Mouse (Mus musculus) MEL (cell line): ENCODE data around the gene Sgms1. TPM values are rescaled to one million over a fixed set of nuclear protein-coding genes. Genes with fewer than 3 reads are reported as not detected.

ENCODE experiments used
- DNase-seq: peaks from one replicate; pipeline ENCODE4 v3.0.0; 2011; ENCODE audit warnings: low read depth, low spot score
- H3K27ac ChIP-seq: 2 replicates; pipeline ENCODE4 v1.5.1; 2012; ENCODE audit warnings: low read depth, mild to moderate bottlenecking, control low read depth, low read length, moderate library complexity; ENCODE audit not compliant: control insufficient read depth
- H3K27me3 ChIP-seq, 2 experiments: fragments of 150-350 bp in 1 of 2; sonication (generic) in 1 of 2; 2 replicates each; pipeline ENCODE4 v1.6.1; 2012; ENCODE audit warnings: low read length in 2 of 2, mild to moderate bottlenecking in 2 of 2, improper control_type of control experiment in 1 of 2, moderate library complexity in 1 of 2; ENCODE audit not compliant: insufficient read depth in 2 of 2, control insufficient read depth in 1 of 2
- H3K36me3 ChIP-seq, 2 experiments: 2 replicates each; pipeline ENCODE4 v1.6.1; 2012 to 2014; ENCODE audit warnings: low read length in 2 of 2, improper control_type of control experiment in 1 of 2, inconsistent platforms in 1 of 2, mild to moderate bottlenecking in 1 of 2; ENCODE audit not compliant: insufficient read depth in 2 of 2, control insufficient read depth in 1 of 2
- H3K4me1 ChIP-seq, 2 experiments: fragments of 150-350 bp in 1 of 2; sonication (generic) in 1 of 2; 2 replicates each; pipeline ENCODE4 v1.6.1; 2012; ENCODE audit warnings: low read length in 2 of 2, improper control_type of control experiment in 1 of 2, mild to moderate bottlenecking in 1 of 2; ENCODE audit not compliant: insufficient read depth in 2 of 2, control insufficient read depth in 1 of 2
- H3K4me3 ChIP-seq, 2 experiments: fragments of 150-350 bp in 1 of 2; sonication (generic) in 1 of 2; 2 replicates each; pipeline ENCODE4 v1.5.1; 2012; ENCODE audit warnings: low read depth in 2 of 2, low read length in 2 of 2, mild to moderate bottlenecking in 2 of 2, moderate library complexity in 2 of 2, control low read depth in 1 of 2, improper control_type of control experiment in 1 of 2; ENCODE audit not compliant: control insufficient read depth in 1 of 2, insufficient read depth in 1 of 2
- H3K79me2 ChIP-seq: 2 replicates; pipeline ENCODE4 v1.6.1; 2012; ENCODE audit warnings: mild to moderate bottlenecking, low read length, moderate library complexity; ENCODE audit not compliant: control insufficient read depth, poor library complexity, insufficient read depth
- H3K9ac ChIP-seq: 2 replicates; pipeline ENCODE4 v1.6.1; 2012; ENCODE audit warnings: low read depth, mild to moderate bottlenecking, control low read depth, low read length, moderate library complexity; ENCODE audit not compliant: control insufficient read depth, poor library complexity, severe bottlenecking
- H3K9me3 ChIP-seq: fragments of 150-350 bp; sonication (generic); replicated peaks from 2 replicates; pipeline ENCODE4 v1.6.1; 2012; ENCODE audit warnings: mild to moderate bottlenecking, low read length, improper control_type of control experiment, moderate library complexity; ENCODE audit not compliant: insufficient read depth
- BHLHE40 ChIP-seq: IDR thresholded peaks from 2 replicates; pipeline ENCODE4 v1.6.1; 2012; ENCODE audit warnings: low read depth, mild to moderate bottlenecking, inconsistent platforms, low read length, improper control_type of control experiment, borderline replicate concordance
- E2F4 ChIP-seq: IDR thresholded peaks from 2 replicates; pipeline ENCODE4 v1.6.1; 2011; ENCODE audit warnings: low read depth, low read length, improper control_type of control experiment, borderline replicate concordance
- ETS1 ChIP-seq: IDR thresholded peaks from 2 replicates; pipeline ENCODE4 v1.6.1; 2012; ENCODE audit warnings: low read depth, mild to moderate bottlenecking, inconsistent platforms, low read length, improper control_type of control experiment, moderate library complexity
- HCFC1 ChIP-seq: IDR thresholded peaks from 2 replicates; pipeline ENCODE4 v1.6.1; 2012; ENCODE audit warnings: low read depth, mild to moderate bottlenecking, inconsistent platforms, low read length, improper control_type of control experiment, moderate library complexity
- JUND ChIP-seq: IDR thresholded peaks from 2 replicates; pipeline ENCODE4 v1.6.1; 2011; ENCODE audit warnings: low read depth, mild to moderate bottlenecking, improper control_type of control experiment, low read length
- KAT2A ChIP-seq: conservative IDR thresholded peaks from 2 replicates; pipeline ENCODE4 v1.6.1; 2012; ENCODE audit warnings: low read depth, low read length, improper control_type of control experiment, inconsistent platforms
- MAZ ChIP-seq: IDR thresholded peaks from 2 replicates; pipeline ENCODE4 v1.6.1; 2012; ENCODE audit warnings: low read depth, mild to moderate bottlenecking, inconsistent platforms, low read length, improper control_type of control experiment
- MEF2A ChIP-seq: IDR thresholded peaks from 2 replicates; pipeline ENCODE4 v1.6.1; 2014; ENCODE audit warnings: low read depth, mild to moderate bottlenecking, inconsistent platforms, low read length, improper control_type of control experiment; ENCODE audit not compliant: poor library complexity, insufficient replicate concordance, severe bottlenecking; ENCODE audit errors: extremely low read depth
- MYB ChIP-seq: IDR thresholded peaks from 2 replicates; pipeline ENCODE4 v1.6.1; 2011; ENCODE audit warnings: mild to moderate bottlenecking, low read depth, low read length, improper control_type of control experiment
- MYC ChIP-seq: IDR thresholded peaks from 2 replicates; pipeline ENCODE4 v1.6.1; 2011; ENCODE audit warnings: low read depth, mild to moderate bottlenecking, low read length, improper control_type of control experiment, moderate library complexity
- NELFE ChIP-seq: IDR thresholded peaks from 2 replicates; pipeline ENCODE4 v1.6.1; 2011; ENCODE audit warnings: low read depth, low read length, improper control_type of control experiment
- RAD21 ChIP-seq: IDR thresholded peaks from 2 replicates; pipeline ENCODE4 v1.6.1; 2011; ENCODE audit warnings: mild to moderate bottlenecking, low read depth, low read length, improper control_type of control experiment
- RCOR1 ChIP-seq: IDR thresholded peaks from 2 replicates; pipeline ENCODE4 v1.6.1; 2012; ENCODE audit warnings: low read depth, mild to moderate bottlenecking, inconsistent platforms, low read length, improper control_type of control experiment
- SIN3A ChIP-seq: IDR thresholded peaks from 2 replicates; pipeline ENCODE4 v1.6.1; 2012; ENCODE audit warnings: low read length, improper control_type of control experiment, inconsistent platforms
- SMC3 ChIP-seq: IDR thresholded peaks from 2 replicates; pipeline ENCODE4 v1.6.1; 2011; ENCODE audit warnings: low read depth, low read length, improper control_type of control experiment
- TBP ChIP-seq: IDR thresholded peaks from 2 replicates; pipeline ENCODE4 v1.8.0; 2011; ENCODE audit warnings: low read depth, low read length, improper control_type of control experiment
- UBTF ChIP-seq: IDR thresholded peaks from 2 replicates; pipeline ENCODE4 v1.6.1; 2012; ENCODE audit warnings: low read depth, mild to moderate bottlenecking, inconsistent platforms, low read length, improper control_type of control experiment, moderate library complexity, borderline replicate concordance; ENCODE audit not compliant: insufficient read depth
- USF2 ChIP-seq, 2 experiments: IDR thresholded peaks; 2 replicates each; pipeline ENCODE4 v1.6.1; 2011 to 2012; ENCODE audit warnings: improper control_type of control experiment in 2 of 2, low read length in 2 of 2, borderline replicate concordance in 1 of 2, inconsistent platforms in 1 of 2, low read depth in 1 of 2, mild to moderate bottlenecking in 1 of 2; ENCODE audit not compliant: insufficient read depth in 1 of 2
- ZMIZ1 ChIP-seq: IDR thresholded peaks from 2 replicates; pipeline ENCODE4 v1.6.1; 2012; ENCODE audit warnings: low read depth, mild to moderate bottlenecking, inconsistent platforms, low read length, improper control_type of control experiment, moderate library complexity
- ZNF384 ChIP-seq: IDR thresholded peaks from 2 replicates; pipeline ENCODE4 v1.6.1; 2012; ENCODE audit warnings: low read depth, mild to moderate bottlenecking, inconsistent platforms, low read length, improper control_type of control experiment
- polyA plus RNA-seq, 2 experiments: library from polyadenylated mRNA; stranded (reverse) in 1 of 2; unstranded in 1 of 2; fragments of >175 nt in 1 of 2; fragments of >200 nt in 1 of 2; gene quantifications; 2 replicates each; pipeline versions ENCODE4 v1.2.1 to v1.2.4; 2012; ENCODE audit warnings: low replicate concordance in 2 of 2, low read depth in 1 of 2; ENCODE audit not compliant: insufficient read length in 2 of 2, insufficient read depth in 1 of 2, missing spikeins in 1 of 2
- total RNA-seq: library from RNA; depleted of rRNA; stranded (reverse); fragments of 300-350 nt; gene quantifications from 2 replicates; pipeline ENCODE4 v1.2.3, GENCODE M21; 2012

The Sgms1 gene
- total and polyA plus RNA-seq, 3 experiments, result 16.3 to 18.5 TPM; not detected in 1

- TF ChIP-seq NELFE (no peak), ZNF384 (no peak), MYB (no peak), JUND (no peak), UBTF (no peak), SIN3A (no peak), MYC (no peak), HCFC1 (no peak), ZMIZ1 (no peak), RAD21 (no peak), MEF2A (no peak), SMC3 (no peak), USF2 (IDR thresholded peaks at IDR 0.05; ENCODE audit: borderline replicate concordance in 1 of 2, insufficient read depth in 1 of 2, low read depth in 1 of 2, low read length in 2 of 2) (no peak), RCOR1 (no peak), E2F4 (no peak), TBP (no peak)
- TF ChIP-seq, all 39 proteins: peak for 0
- H3K27ac ChIP-seq, result no peak overlapping the region
- no peaks in the 10 kb centered on the region for H3K79me2 ChIP-seq
- H3K4me3 ChIP-seq, result no peak overlapping the region
- H3K4me1 ChIP-seq, result peaks cover 0 to 14% of the 10 kb centered on the region in 2 experiments; a peak in 2 of 4 replicates
- H3K27me3 ChIP-seq, result no peaks in the 10 kb centered on the region
- H3K9ac ChIP-seq, result no peak overlapping the region
- no peaks in the 10 kb centered on the region for H3K9me3 ChIP-seq
- peaks cover 0 to 5% of the 10 kb centered on the region in 2 experiments; a peak in 2 of 4 replicates for H3K36me3 ChIP-seq
- no peak for DNase-seq
Measured at GRCm38 (mm10) chr19:32329511-32329910, 60.0 kb downstream of the Sgms1 start.

- Histone ChIP-seq H3K9ac (no peak overlapping the region), H3K9me3 (no peaks in the 10 kb centered on the region), H3K4me3 (no peak overlapping the region), H3K79me2 (no peaks in the 10 kb centered on the region), H3K27ac (no peak overlapping the region), H3K27me3 (no peaks in the 10 kb centered on the region), H3K36me3 (peaks cover 0 to 5% of the 10 kb centered on the region in 2 experiments; a peak in 2 of 4 replicates), H3K4me1 (peaks cover 0 to 14% of the 10 kb centered on the region in 2 experiments; a peak in 2 of 4 replicates)
- TF ChIP-seq SMC3 (no peak), USF2 (IDR thresholded peaks at IDR 0.05; ENCODE audit: borderline replicate concordance in 1 of 2, insufficient read depth in 1 of 2, low read depth in 1 of 2, low read length in 2 of 2) (no peak), MAZ (no peak), TBP (no peak), ETS1 (no peak), MYB (no peak), BHLHE40 (no peak), KAT2A (no peak)
- DNase-seq, result peak; percentile 40
Measured at GRCm38 (mm10) chr19:32328089-32328828, 61.3 kb downstream of the Sgms1 start.
